Mouse (Mus musculus) T-cell, adult 2 months (primary cell): ENCODE results near the gene Cmklr1.
"Not testable (repeated sequence)": the region's sequence is repeated elsewhere in the genome, so short reads cannot be mapped to it uniquely, and the experiment has no call there.

Experiments used
- DNase-seq: peaks from one replicate; pipeline ENCODE4 v3.0.0; 2022; ENCODE audit warnings: low spot score

Cmklr1 gene

GRCm38 (mm10) chr5:113586458-113586849 lies 63.8 kb downstream of the Cmklr1 start:
- DNase-seq: not testable (repeated sequence)

- DNase-seq: not testable (repeated sequence)
Observed at GRCm38 (mm10) chr5:113585619-113586457, 64.4 kb downstream of the Cmklr1 start.

GRCm38 (mm10) chr5:113584439-113584838 lies 65.8 kb downstream of the Cmklr1 start:
- DNase-seq: no peak

GRCm38 (mm10) chr5:113583424-113584162 lies 66.6 kb downstream of the Cmklr1 start:
- DNase-seq: no peak

- no peak for DNase-seq
Observed at GRCm38 (mm10) chr5:113580801-113581200, 69.4 kb downstream of the Cmklr1 start.

DNA sequence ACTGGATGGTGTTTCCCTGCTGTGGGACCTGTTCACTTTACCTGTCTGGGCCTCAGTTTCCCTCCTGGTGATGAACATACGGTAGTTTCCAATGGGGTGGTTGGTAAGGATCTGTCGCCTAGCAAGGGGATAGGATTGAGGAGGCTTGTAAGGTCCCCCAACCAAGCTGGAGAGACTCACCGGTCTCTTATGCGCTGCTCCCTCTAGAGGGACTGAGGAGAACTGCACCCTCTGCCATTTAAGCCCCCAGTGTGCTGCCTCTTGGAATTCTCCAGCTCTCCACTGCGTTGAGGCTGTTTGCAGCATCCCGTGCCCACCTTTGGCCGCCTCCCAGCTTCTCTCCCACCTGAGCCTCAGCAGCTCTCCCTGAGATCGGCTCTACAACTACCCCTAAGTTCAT lies 70.0 kb downstream of the Cmklr1 start:
- no peak for DNase-seq

GRCm38 (mm10) chr5:113579128-113579527 lies 71.1 kb downstream of the Cmklr1 start:
- no peak for DNase-seq

- no peak for DNase-seq
Observed at GRCm38 (mm10) chr5:113578428-113578827, 71.8 kb downstream of the Cmklr1 start.

DNA sequence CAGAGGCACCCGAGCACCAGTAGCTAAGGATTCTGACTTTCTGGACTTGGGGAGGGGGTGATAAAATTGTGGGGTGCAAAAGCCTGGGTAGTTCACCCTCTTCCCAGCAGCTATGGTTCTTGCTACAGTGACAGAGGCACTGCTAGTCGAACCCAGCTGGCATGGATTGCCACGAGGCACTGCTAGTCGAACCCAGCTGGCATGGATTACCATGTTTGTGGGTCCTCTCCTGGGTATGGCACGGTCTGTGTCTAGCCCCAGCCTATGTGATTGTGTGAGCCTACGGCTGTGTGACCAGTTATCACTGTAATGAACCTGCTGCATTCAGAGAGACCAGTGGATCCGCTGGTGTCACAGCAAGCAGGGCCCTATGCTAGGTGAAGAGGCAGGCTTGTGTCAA lies 72.7 kb downstream of the Cmklr1 start:
- DNase-seq: no peak

GRCm38 (mm10) chr5:113570056-113570717 lies 80.0 kb downstream of the Cmklr1 start:
- DNase-seq: no peak

- no peak for DNase-seq
Observed at GRCm38 (mm10) chr5:113565858-113566257, 84.4 kb downstream of the Cmklr1 start.

GRCm38 (mm10) chr5:113565101-113565854 lies 84.9 kb downstream of the Cmklr1 start:
- no peak for DNase-seq

- no peak for DNase-seq
Observed at GRCm38 (mm10) chr5:113564463-113564862, 85.8 kb downstream of the Cmklr1 start.
